Mouse (Mus musculus) liver, adult 2 months (tissue): ENCODE results near the gene Bik. TPM values are rescaled to one million over a fixed set of nuclear protein-coding genes. Genes with fewer than 3 reads are reported as not detected.
A peak's percentile ranks its signal among the peaks of the same experiment; 100 is the strongest.

Experiments
- DNase-seq: peaks from one replicate; pipeline ENCODE4 v3.0.0-alpha.2; 2011; ENCODE audit warnings: low read depth, low spot score; ENCODE audit errors: extremely low read depth
- H3K27ac ChIP-seq: fragments of 200-500 bp; replicated peaks from 2 replicates; pipeline ENCODE4 v1.5.1; 2012; ENCODE audit warnings: low read depth, mild to moderate bottlenecking, control low read depth, inconsistent platforms, low read length; ENCODE audit not compliant: insufficient read depth
- H3K27me3 ChIP-seq: fragments of 200-500 bp; 2 replicates; pipeline ENCODE4 v1.6.1; 2012; ENCODE audit warnings: mild to moderate bottlenecking, moderate library complexity, low read length, inconsistent platforms; ENCODE audit not compliant: control insufficient read depth, insufficient read depth
- H3K36me3 ChIP-seq: fragments of 200-500 bp; 2 replicates; pipeline ENCODE4 v1.6.1; 2012; ENCODE audit warnings: low read length, inconsistent platforms; ENCODE audit not compliant: control insufficient read depth, insufficient read depth
- H3K4me1 ChIP-seq: fragments of 200-500 bp; 2 replicates; pipeline ENCODE4 v1.6.1; 2011; ENCODE audit warnings: low read length; ENCODE audit not compliant: control insufficient read depth, insufficient read depth
- H3K4me3 ChIP-seq: fragments of 200-500 bp; 2 replicates; pipeline ENCODE4 v1.5.1; 2011; ENCODE audit warnings: low read depth, mild to moderate bottlenecking, control low read depth, low read length, moderate library complexity; ENCODE audit not compliant: insufficient read depth
- H3K79me2 ChIP-seq: fragments of 200-500 bp; 2 replicates; pipeline ENCODE4 v1.6.1; 2012; ENCODE audit warnings: inconsistent platforms, mild to moderate bottlenecking, low read length, moderate library complexity; ENCODE audit not compliant: control insufficient read depth, insufficient read depth
- H3K9ac ChIP-seq: fragments of 200-500 bp; 2 replicates; pipeline ENCODE4 v1.6.1; 2012; ENCODE audit warnings: low read depth, mild to moderate bottlenecking, control low read depth, inconsistent platforms, low read length
- CTCF ChIP-seq: fragments of 200-500 bp; IDR thresholded peaks from 2 replicates; pipeline ENCODE4 v1.5.1; 2011; ENCODE audit warnings: low read depth, low read length, control low read depth
- POLR2A ChIP-seq: fragments of 200-500 bp; IDR thresholded peaks from 2 replicates; pipeline ENCODE4 v1.6.1; 2011; ENCODE audit warnings: low read length, control low read depth; ENCODE audit not compliant: insufficient read depth; ENCODE audit errors: extremely low read depth
- WGBS: fragments of 180-500 bp; shearing (Covaris S2); methylation state at CpG from one replicate; pipeline ENCODE4 v1.1.7; 2018; 5-methylcytosine and 5-hydroxymethylcytosine counted together
- polyA plus RNA-seq: library from polyadenylated mRNA; depleted of rRNA; stranded (reverse); fragments of >200 nt; gene quantifications from 2 replicates; pipeline ENCODE4 v1.2.3, GENCODE M21; 2012
- total RNA-seq: library from RNA; depleted of rRNA; stranded (reverse); fragments of >200 nt; gene quantifications from 2 replicates; pipeline ENCODE4 v1.2.3, GENCODE M21; 2014

Bik gene
- total and polyA plus RNA-seq, 2 experiments, result 6.3 to 7.0 TPM

DNA sequence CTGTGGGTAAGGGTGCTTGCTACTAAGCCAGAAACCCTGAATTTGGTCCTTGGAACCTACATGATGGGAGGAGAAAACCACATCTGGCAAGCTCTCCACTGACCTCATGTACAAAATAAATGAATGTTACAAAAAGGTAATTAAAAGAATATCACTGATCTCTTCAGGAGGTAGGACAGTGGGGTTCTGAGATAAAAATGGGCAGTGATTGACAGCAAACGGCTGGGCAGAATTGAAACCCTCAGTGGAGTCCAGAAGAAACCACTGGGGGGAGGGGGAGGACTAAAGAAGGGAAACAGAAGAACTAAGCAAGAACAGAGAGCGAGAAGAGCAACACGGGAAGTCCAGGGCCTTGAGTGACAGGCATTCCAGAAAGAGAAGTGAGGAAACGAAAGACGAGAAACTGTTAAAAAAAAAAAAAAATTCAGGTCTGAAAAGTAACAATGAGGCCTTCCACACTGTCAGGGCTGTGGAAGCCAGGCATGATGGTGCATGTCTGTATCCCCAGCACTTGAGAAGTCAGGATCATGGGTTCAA is 34.3 kb downstream of the Bik start:
- TF ChIP-seq POLR2A (no peak), CTCF (no peak)
- 79% methylated on average over 5 of the region's 5 CpGs for WGBS
- Histone ChIP-seq H3K4me3 (no peak overlapping the region), H3K27me3 (no peaks in the 10 kb centered on the region), H3K4me1 (peaks cover 7% of the 10 kb centered on the region), H3K27ac (no peak overlapping the region), H3K79me2 (peaks cover 12% of the 10 kb centered on the region; the same call in 1 of the 2 replicates), H3K36me3 (no peaks in the 10 kb centered on the region), H3K9ac (no peak overlapping the region)
- DNase-seq, result no peak

GRCm38 (mm10) chr15:83562626-83563270 is 36.1 kb downstream of the Bik start:
- TF ChIP-seq CTCF (no peak), POLR2A (no peak)
- Histone ChIP-seq H3K4me1 (peaks cover 6% of the 10 kb centered on the region), H3K9ac (peak overlapping the region; percentile 1; the same call in 1 of the 2 replicates), H3K36me3 (no peaks in the 10 kb centered on the region), H3K4me3 (peak overlapping the region; percentile 10; the same call in 1 of the 2 replicates), H3K27me3 (no peaks in the 10 kb centered on the region), H3K27ac (peak overlapping the region; percentile 35; the same call in 1 of the 2 replicates), H3K79me2 (peaks cover 16% of the 10 kb centered on the region; the same call in 1 of the 2 replicates)
- WGBS, result 25% methylated on average over 15 of the region's 15 CpGs
- DNase-seq, result peak; percentile 91

GRCm38 (mm10) chr15:83563327-83563856 is 36.7 kb downstream of the Bik start, which contains the start of the genes Tspo and Mcat:
Tspo (plus strand) TSS chr15:83563592.
Mcat (minus strand) TSS chr15:83563787.
- TF ChIP-seq POLR2A (0 out of 2 replicates have a peak, but pooled peaks have one; percentile 68), CTCF (no peak)
- Histone ChIP-seq H3K9ac (peak within 1 kb of the TSS; percentile 81), H3K27ac (peak within 1 kb of the TSS; percentile 84), H3K36me3 (no peaks in the 10 kb centered on the region), H3K4me1 (peaks cover 6% of the 10 kb centered on the region), H3K79me2 (peaks cover 16% of the 10 kb centered on the region; the same call in 1 of the 2 replicates), H3K27me3 (no peaks in the 10 kb centered on the region), H3K4me3 (peak within 1 kb of the TSS; percentile 80)
- under 1% methylated on average over 28 of the region's 28 CpGs for WGBS
- peak; percentile 66 for DNase-seq

- peak; percentile 58 for DNase-seq
- no peak for TF ChIP-seq CTCF
- TF ChIP-seq POLR2A, result no peak
- Histone ChIP-seq H3K79me2 (peaks cover 16% of the 10 kb centered on the region; the same call in 1 of the 2 replicates), H3K9ac (peak overlapping the region; percentile 81), H3K4me3 (peak overlapping the region; percentile 80), H3K27ac (peak overlapping the region; percentile 84), H3K27me3 (no peaks in the 10 kb centered on the region), H3K4me1 (peaks cover 6% of the 10 kb centered on the region), H3K36me3 (no peaks in the 10 kb centered on the region)
- WGBS, result 3% methylated on average over 27 of the region's 27 CpGs
These were observed 37.4 kb downstream of the Bik start for GRCm38 (mm10) chr15:83563857-83564651.

GRCm38 (mm10) chr15:83565434-83565833 is 38.8 kb downstream of the Bik start:
- H3K27ac ChIP-seq, result no peak overlapping the region
- 80% methylated on average over 3 of the region's 3 CpGs for WGBS

More at GRCm38 (mm10) chr15:83565434-83565833, 38.8 kb downstream of the Bik start:
- Histone ChIP-seq H3K4me3 (no peak overlapping the region), H3K4me1 (peaks cover 6% of the 10 kb centered on the region), H3K36me3 (no peaks in the 10 kb centered on the region), H3K27me3 (no peaks in the 10 kb centered on the region), H3K9ac (no peak overlapping the region), H3K79me2 (peaks cover 16% of the 10 kb centered on the region; the same call in 1 of the 2 replicates)
- no peak for TF ChIP-seq POLR2A
- TF ChIP-seq CTCF, result no peak
- DNase-seq, result no peak
